Mouse (Mus musculus): ENCODE data around the gene 2410004P03Rik. TPM values are rescaled to one million over a fixed set of nuclear protein-coding genes. Genes with fewer than 3 reads are reported as not detected.

2410004P03Rik gene
- 1.1 and 1.6 TPM in 2 replicates for polyA plus RNA-seq (2015; fragmentation: Nextera tagmentation; extraction: Ambion mirVana)

DNA sequence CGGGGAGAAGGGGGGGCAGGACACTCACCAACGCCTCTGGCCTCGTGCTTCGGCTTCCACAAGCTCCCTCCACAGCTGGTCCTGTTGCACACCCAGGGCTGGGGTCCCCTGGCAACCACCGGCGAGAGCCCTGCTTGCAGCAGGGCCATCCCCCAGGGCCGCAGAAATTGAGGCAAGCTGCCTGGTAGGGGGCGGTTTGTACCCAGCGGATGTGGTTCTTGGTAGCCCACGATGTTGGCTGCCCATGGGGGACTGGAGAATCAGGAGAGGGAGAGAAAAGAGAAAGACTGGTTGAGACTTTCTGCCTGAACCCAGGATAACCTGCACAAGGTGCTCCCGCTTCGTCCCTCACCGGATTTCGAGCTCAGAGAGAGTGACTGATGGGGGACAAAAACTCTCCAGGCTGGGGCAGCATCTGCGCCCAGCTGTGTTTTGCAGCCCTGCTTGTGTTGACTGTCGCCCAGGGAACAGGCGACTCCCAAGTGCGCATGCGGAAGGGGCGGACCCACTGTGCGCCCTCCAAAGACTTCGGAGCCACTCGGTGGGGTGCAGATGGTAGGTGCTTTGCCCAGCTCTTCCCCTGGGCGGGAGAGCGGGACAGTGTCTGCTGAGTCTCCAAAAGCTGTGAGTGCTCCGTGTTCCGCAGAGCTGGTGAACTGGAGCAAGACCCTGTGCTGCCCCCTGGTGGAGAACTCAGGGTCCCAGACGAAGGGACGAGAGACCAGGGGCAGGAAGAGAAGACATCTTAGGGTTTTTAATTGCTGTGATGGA is at the start of gene 2410004P03Rik:
Gene 2410004P03Rik, minus strand, starts transcription at position 628 of the 771 bp plus-strand sequence.
- ATAC-seq (ENCODE audit: low read depth), result peak; percentile 74
- Histone ChIP-seq H3K9me3 (no peaks in the 10 kb centered on the region), H3K27me3 (no peaks in the 10 kb centered on the region), H3K4me2 (peak within 1 kb of the TSS; percentile 59), H3K4me3 (peak within 1 kb of the TSS; percentile 36), H3K4me1 (replicated peaks) (peaks cover 7% of the 10 kb centered on the region), H3K9ac (peak within 1 kb of the TSS; percentile 55; the same call in 1 of the 2 replicates), H3K36me3 (no peaks in the 10 kb centered on the region), H3K27ac (replicated peaks) (no peak within 1 kb of the TSS)
- 6% methylated on average over 29 of the region's 29 CpGs for WGBS

DNA sequence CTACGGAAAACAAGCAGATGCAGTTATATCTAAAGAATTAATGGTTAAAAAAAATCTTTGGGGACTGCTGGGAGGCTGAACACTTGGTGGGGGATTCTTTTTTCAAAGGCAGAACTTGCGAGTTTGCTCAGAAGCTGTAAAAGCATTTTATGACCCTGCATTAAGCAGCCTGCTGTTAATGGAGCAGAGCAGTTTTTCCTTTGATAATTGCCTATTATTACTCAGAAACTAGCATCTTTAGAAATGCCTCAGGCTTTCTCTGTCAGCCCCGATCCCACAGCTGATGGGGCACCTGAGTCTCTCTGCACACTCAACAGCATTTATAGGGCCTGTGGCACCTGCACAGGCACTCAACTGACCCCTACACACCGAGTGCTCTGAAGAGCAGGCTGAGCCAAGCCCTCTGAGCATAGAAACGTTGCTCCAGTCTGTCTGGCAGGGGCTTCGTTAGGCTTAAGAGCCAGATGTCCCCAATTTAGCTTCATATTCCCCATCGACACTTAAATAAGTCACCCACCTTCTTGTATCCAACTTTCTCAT is 49.7 kb upstream of the 2410004P03Rik start:
- H3K27ac ChIP-seq (replicated peaks), result peak overlapping the region; percentile 69

DNA sequence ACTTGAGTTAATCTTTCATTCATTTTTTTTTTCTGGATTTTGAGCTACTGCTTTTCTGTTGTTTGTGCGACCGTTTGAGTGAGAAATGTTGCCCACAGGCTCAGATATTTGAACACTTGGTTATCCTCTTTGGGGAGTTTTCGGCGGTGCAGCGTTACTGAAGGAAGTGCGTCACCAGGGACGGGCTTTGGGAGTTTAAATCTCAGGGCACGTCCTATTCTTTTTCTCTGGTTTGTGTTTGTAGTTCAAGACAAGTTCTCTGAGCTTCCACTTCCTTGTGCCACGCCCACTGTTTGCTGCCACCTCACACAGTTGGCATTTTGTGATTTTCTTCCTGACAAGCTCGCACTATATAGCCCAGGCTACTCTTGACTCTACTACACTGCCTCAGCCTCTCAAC is 47.0 kb upstream of the 2410004P03Rik start:
- Histone ChIP-seq H3K27ac (replicated peaks) (no peak overlapping the region), H3K4me3 (no peak overlapping the region), H3K4me1 (replicated peaks) (peaks cover 27% of the 10 kb centered on the region), H3K27me3 (peaks cover 5% of the 10 kb centered on the region; the same call in 1 of the 2 replicates), H3K4me2 (no peak overlapping the region), H3K36me3 (no peaks in the 10 kb centered on the region), H3K9me3 (no peaks in the 10 kb centered on the region), H3K9ac (no peak overlapping the region)
- WGBS, result 87% methylated on average over 10 of the region's 10 CpGs
- ATAC-seq (ENCODE audit: low read depth), result no peak

More for the DNA sequence above, 49.7 kb upstream of the 2410004P03Rik start:
- Histone ChIP-seq H3K4me2 (no peak overlapping the region), H3K27me3 (peaks cover 5% of the 10 kb centered on the region; the same call in 1 of the 2 replicates), H3K4me1 (replicated peaks) (peaks cover 34% of the 10 kb centered on the region), H3K9me3 (no peaks in the 10 kb centered on the region), H3K36me3 (no peaks in the 10 kb centered on the region), H3K4me3 (no peak overlapping the region), H3K9ac (no peak overlapping the region)
- ATAC-seq (ENCODE audit: low read depth), result peak; percentile 64; the same call in 1 of the 2 replicates
- WGBS, result 14% methylated on average over 7 of the region's 7 CpGs

DNA sequence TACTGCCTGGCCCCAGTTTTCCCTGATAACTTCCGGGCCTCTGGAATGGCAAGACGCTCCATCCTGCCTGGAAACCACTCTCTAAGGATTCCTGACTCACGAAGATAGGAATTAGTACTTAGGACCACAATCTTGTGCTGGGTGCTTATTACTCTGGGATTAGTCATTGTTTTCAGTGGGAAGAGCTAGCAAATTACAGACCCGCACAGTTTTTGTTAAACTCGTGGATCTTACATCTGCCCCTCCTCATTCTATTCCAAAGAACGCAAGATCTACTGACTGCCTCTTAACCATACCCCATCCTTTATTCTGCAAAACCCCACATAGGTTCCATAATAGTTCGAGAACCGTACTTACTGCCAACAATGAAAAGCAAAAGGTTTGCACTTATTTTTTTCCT is 45.6 kb upstream of the 2410004P03Rik start:
- Histone ChIP-seq H3K4me2 (no peak overlapping the region), H3K9me3 (no peaks in the 10 kb centered on the region), H3K4me3 (no peak overlapping the region), H3K27ac (replicated peaks) (no peak overlapping the region), H3K36me3 (no peaks in the 10 kb centered on the region), H3K9ac (no peak overlapping the region), H3K4me1 (replicated peaks) (peaks cover 21% of the 10 kb centered on the region), H3K27me3 (peaks cover 14% of the 10 kb centered on the region)
- WGBS, result 74% methylated on average over 8 of the region's 8 CpGs
- no peak for ATAC-seq (ENCODE audit: low read depth)

DNA sequence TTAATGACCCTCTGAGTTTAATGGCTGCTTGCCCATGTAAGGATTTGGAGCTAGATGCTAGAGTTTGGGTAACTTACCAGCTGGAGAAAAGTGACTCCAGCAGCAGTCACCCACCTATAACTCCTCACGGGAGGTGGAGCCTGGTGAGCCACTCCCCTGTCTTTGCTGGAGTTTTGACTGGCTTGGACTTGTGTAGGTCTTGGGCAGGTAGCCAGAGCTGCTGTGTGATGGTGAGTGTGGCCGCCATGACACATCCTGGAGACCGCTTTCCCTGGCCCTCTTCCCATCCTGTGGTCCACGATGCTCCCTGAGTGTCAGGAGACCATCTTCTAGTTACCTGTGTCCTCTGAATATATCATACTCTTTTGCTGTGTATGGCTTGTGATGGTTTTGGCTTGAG is 44.2 kb upstream of the 2410004P03Rik start:
- WGBS, result 88% methylated on average over 4 of the region's 4 CpGs
- Histone ChIP-seq H3K4me3 (no peak overlapping the region), H3K4me2 (no peak overlapping the region), H3K9ac (no peak overlapping the region), H3K4me1 (replicated peaks) (peaks cover 13% of the 10 kb centered on the region), H3K27ac (replicated peaks) (no peak overlapping the region), H3K27me3 (peaks cover 23% of the 10 kb centered on the region), H3K36me3 (no peaks in the 10 kb centered on the region), H3K9me3 (no peaks in the 10 kb centered on the region)
- no peak for ATAC-seq (ENCODE audit: low read depth)

DNA sequence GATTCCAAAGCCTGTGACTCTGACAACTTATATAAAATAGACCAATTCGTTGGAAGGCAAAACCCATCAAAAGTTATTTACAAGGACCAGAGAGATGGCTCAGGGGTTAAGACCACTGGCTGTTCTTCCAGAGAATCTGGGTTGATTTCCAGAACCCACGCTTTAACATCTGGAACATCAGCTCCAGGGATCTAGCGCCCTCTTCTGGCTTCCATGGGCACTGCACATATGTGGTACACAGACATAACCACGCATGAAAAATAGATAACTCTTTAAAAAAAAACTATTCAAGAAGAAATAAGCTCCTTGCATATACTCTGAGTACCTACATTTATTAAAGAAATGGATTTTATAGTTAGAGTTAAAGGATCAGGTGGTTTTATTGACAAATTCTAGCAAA is 43.2 kb upstream of the 2410004P03Rik start:
- no peak for ATAC-seq (ENCODE audit: low read depth)
- Histone ChIP-seq H3K9me3 (no peaks in the 10 kb centered on the region), H3K27ac (replicated peaks) (no peak overlapping the region), H3K4me2 (no peak overlapping the region), H3K4me3 (no peak overlapping the region), H3K4me1 (replicated peaks) (peaks cover 9% of the 10 kb centered on the region; the same call in 1 of the 2 replicates), H3K36me3 (no peaks in the 10 kb centered on the region), H3K27me3 (peaks cover 27% of the 10 kb centered on the region), H3K9ac (no peak overlapping the region)
- WGBS, result 60% methylated on average over 4 of the region's 4 CpGs

DNA sequence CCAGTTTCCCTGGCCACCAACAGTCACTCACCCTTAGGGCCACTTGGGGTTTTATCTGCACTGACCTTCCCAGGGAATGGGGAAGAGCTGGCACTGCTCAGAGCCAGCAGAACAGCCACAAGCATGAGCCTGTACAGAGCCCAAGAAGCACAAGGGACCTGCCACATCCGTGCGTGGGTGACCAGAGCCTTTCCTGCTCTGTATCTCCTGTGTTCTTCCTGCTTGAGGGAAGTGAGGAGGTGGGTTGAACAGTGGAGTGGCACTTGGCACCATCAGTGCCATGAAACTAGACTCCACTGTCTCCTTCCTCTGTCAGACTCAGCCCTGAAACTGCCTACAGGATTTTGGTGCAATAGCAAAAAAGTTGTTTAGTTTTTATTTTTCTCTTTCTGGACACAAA is 41.1 kb upstream of the 2410004P03Rik start:
- no peak overlapping the region for H3K9ac ChIP-seq
- no peak overlapping the region for H3K27ac ChIP-seq (replicated peaks)
- H3K36me3 ChIP-seq, result no peaks in the 10 kb centered on the region
- H3K4me1 ChIP-seq (replicated peaks), result peaks cover 18% of the 10 kb centered on the region; the same call in 1 of the 2 replicates
- peaks cover 27% of the 10 kb centered on the region for H3K27me3 ChIP-seq
- 82% methylated on average over 2 of the region's 2 CpGs for WGBS
- H3K4me3 ChIP-seq, result no peak overlapping the region
- ATAC-seq (ENCODE audit: low read depth), result no peak
- H3K9me3 ChIP-seq, result no peaks in the 10 kb centered on the region
- H3K4me2 ChIP-seq, result no peak overlapping the region

DNA sequence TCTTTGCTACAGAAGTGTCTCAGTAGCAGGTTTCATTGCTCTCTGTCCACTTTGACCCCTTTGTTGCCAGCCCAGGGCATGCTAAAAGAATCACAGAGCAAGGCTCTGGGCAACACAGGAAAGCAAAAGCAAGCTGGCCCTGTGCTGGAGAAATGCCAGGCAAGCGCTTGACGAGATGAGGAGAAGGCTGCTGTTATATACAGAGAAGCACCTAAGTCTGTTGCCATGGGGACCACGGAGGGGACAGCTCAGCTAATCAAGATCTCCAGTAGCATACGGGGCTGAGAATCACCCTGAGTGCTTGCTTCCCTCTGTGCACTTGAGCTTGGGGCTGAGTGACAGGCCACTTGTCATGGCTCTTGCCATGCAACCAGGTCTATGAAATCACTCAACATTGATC is 39.5 kb upstream of the 2410004P03Rik start:
- Histone ChIP-seq H3K4me3 (no peak overlapping the region), H3K9me3 (no peaks in the 10 kb centered on the region), H3K4me2 (no peak overlapping the region), H3K4me1 (replicated peaks) (peaks cover 18% of the 10 kb centered on the region; the same call in 1 of the 2 replicates), H3K27ac (replicated peaks) (no peak overlapping the region), H3K36me3 (no peaks in the 10 kb centered on the region), H3K9ac (no peak overlapping the region), H3K27me3 (peaks cover 28% of the 10 kb centered on the region)
- WGBS, result 41% methylated on average over 4 of the region's 4 CpGs
- ATAC-seq (ENCODE audit: low read depth), result peak; percentile 45; the same call in 1 of the 2 replicates

DNA sequence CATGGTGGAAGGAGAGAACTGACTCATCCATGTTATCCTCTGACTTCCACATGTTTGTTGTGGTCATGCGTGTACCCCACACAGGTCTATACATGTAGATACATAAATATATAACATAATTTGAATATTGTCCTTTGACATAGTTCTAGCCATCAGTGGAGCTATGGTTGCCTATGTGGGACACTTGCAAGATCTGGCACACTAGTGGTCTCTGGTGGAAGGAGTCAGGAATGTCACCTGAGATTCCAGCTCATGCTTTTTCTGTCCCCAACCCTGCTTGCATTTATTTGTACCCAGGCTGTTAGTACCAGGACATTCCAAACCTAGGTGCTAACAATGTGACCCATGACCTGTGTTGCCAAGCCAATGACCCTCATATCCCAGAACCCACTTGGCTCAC is 38.3 kb upstream of the 2410004P03Rik start:
- WGBS, result 95% methylated on average over 1 of the region's 1 CpGs
- peaks cover 28% of the 10 kb centered on the region for H3K27me3 ChIP-seq
- ATAC-seq (ENCODE audit: low read depth), result no peak

DNA sequence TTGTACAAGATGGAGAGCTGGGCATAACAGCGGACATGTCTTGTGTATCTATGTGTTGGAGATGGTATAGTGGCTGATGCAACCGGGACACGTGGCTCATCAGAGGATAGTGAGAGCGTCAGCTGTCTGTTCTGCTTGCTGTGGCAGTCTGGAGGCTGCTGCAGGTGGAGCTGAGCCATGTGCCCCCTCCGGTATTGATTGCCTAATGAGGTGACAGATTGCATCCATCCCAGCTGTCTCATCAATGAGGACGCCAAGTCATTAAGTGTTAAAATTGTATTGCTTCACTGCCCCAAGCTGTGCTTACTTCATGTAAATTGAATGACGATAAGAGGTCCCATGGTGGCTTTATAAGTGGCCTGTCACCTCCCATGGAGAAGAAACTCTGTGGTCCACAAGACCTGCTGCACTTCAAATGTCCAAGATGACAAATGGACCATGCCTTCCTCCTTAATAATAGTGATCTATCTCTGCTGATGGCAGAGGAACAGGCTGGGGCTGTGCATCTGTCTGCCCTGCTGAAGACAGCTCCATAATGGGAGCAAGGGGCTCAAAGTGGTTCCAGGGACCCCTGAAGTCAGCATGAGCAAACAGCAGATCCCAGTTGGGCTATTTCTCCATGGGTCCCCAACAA is 37.6 kb upstream of the 2410004P03Rik start:
- Histone ChIP-seq H3K4me3 (no peak overlapping the region), H3K4me1 (replicated peaks) (peaks cover 18% of the 10 kb centered on the region; the same call in 1 of the 2 replicates), H3K36me3 (no peaks in the 10 kb centered on the region), H3K4me2 (no peak overlapping the region), H3K9ac (no peak overlapping the region), H3K9me3 (no peaks in the 10 kb centered on the region), H3K27ac (replicated peaks) (no peak overlapping the region), H3K27me3 (peaks cover 31% of the 10 kb centered on the region)
- WGBS, result 25% methylated on average over 7 of the region's 7 CpGs
- ATAC-seq (ENCODE audit: low read depth), result peak; percentile 90

More for the DNA sequence above, 38.3 kb upstream of the 2410004P03Rik start:
- Histone ChIP-seq H3K27ac (replicated peaks) (no peak overlapping the region), H3K36me3 (no peaks in the 10 kb centered on the region), H3K9me3 (no peaks in the 10 kb centered on the region), H3K4me3 (no peak overlapping the region), H3K9ac (no peak overlapping the region), H3K4me1 (replicated peaks) (peaks cover 18% of the 10 kb centered on the region; the same call in 1 of the 2 replicates), H3K4me2 (no peak overlapping the region)

DNA sequence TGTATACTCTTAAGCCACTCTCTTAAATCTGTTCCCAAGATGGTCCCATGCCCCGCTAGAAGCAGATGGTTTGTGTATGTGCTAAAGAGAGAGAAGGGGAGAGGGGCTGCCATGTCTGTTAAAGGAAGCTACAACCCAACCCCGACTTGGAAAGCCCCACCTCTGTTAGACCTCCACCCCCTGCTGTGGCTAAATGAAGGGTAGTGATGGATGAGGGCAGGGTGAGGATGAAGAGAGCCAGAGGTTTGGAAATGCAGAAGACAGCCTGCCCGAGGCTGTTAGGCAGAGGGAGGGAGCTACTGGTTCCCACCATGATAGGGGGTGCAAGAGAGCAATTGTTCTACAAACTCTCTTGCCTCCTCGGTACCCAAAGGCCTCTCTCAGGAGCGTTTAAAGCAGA is 31.8 kb upstream of the 2410004P03Rik start:
- Histone ChIP-seq H3K4me1 (replicated peaks) (no peaks in the 10 kb centered on the region), H3K9ac (no peak overlapping the region), H3K9me3 (no peaks in the 10 kb centered on the region), H3K27ac (replicated peaks) (no peak overlapping the region), H3K4me2 (no peak overlapping the region), H3K27me3 (peaks cover 9% of the 10 kb centered on the region; the same call in 1 of the 2 replicates), H3K36me3 (no peaks in the 10 kb centered on the region), H3K4me3 (no peak overlapping the region)
- no peak for ATAC-seq (ENCODE audit: low read depth)
- WGBS, result 41% methylated on average over 5 of the region's 5 CpGs

DNA sequence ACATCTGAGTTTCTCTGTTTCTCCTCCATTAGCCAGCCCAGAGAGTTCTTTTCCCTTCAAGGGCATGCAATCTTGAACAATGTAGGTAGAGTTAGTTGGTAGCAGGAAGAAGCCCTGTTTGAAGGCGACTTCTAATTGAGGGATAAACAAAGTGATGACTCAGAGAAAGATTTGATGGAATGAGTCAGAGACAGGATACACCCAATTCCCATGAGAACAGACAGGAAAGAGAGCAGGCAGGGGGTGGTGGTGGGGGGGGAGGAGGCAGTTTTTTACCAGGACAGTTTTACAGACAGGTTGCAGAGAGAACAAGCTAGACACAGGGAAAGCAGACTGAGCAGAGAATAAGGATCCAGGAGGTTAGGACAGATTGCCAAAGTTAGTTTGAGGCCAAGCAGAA is 29.0 kb upstream of the 2410004P03Rik start:
- Histone ChIP-seq H3K9ac (no peak overlapping the region), H3K36me3 (no peaks in the 10 kb centered on the region), H3K4me2 (no peak overlapping the region), H3K9me3 (no peaks in the 10 kb centered on the region), H3K4me1 (replicated peaks) (peaks cover 17% of the 10 kb centered on the region), H3K27me3 (peaks cover 6% of the 10 kb centered on the region), H3K4me3 (no peak overlapping the region), H3K27ac (replicated peaks) (no peak overlapping the region)
- 86% methylated on average over 1 of the region's 1 CpGs for WGBS
- no peak for ATAC-seq (ENCODE audit: low read depth)
